Mouse (Mus musculus): ENCODE measurements at regions not wholly inside any gene's neighbourhood (a gene's known extent, or its start where the extent isn't known, plus 50 kb on each side); places are given as distances from the start of the nearest gene placed in this dataset.

GRCm38 (mm10) chr13:72108666-72109065 is 145.1 kb upstream of the Irx1 start:
- no peaks in the 10 kb centered on the region for H3K27me3 ChIP-seq (ENCODE audit: insufficient read depth, low read length)

GRCm38 (mm10) chr13:72113942-72114341 is 150.4 kb upstream of the Irx1 start:
- Histone ChIP-seq H3K36me3 (ENCODE audit: insufficient read depth, low read length) (no peaks in the 10 kb centered on the region), H3K27me3 (ENCODE audit: insufficient read depth, low read length) (no peaks in the 10 kb centered on the region), H3K4me3 (replicated peaks; ENCODE audit: low read length) (no peak overlapping the region), H3K9me3 (ENCODE audit: low read length) (no peaks in the 10 kb centered on the region), H3K4me1 (replicated peaks; ENCODE audit: low read depth, low read length) (no peaks in the 10 kb centered on the region)
- TF ChIP-seq NANOG (IDR thresholded peaks at IDR 0.05; ENCODE audit: borderline replicate concordance, low read length), result no peak
- TF ChIP-seq POU5F1 (IDR thresholded peaks at IDR 0.05; ENCODE audit: borderline replicate concordance, low read length), result no peak
- TF ChIP-seq CTCF (conservative IDR thresholded peaks at IDR 0.05; ENCODE audit: low read length), result no peak

More at GRCm38 (mm10) chr13:72108666-72109065, 145.1 kb upstream of the Irx1 start:
- H3K9me3 ChIP-seq (ENCODE audit: low read length), result no peaks in the 10 kb centered on the region
- H3K4me3 ChIP-seq (replicated peaks; ENCODE audit: low read length), result no peak overlapping the region
- H3K4me1 ChIP-seq (replicated peaks; ENCODE audit: low read depth, low read length), result 0 out of 2 replicates have a peak, but pooled peaks cover 3% of the 10 kb centered on the region
- no peak for TF ChIP-seq POU5F1 (IDR thresholded peaks at IDR 0.05; ENCODE audit: borderline replicate concordance, low read length)
- TF ChIP-seq CTCF (conservative IDR thresholded peaks at IDR 0.05; ENCODE audit: low read length), result no peak
- TF ChIP-seq NANOG (IDR thresholded peaks at IDR 0.05; ENCODE audit: borderline replicate concordance, low read length), result no peak; the same call in 1 of the 2 replicates
- no peaks in the 10 kb centered on the region for H3K36me3 ChIP-seq (ENCODE audit: insufficient read depth, low read length)

GRCm38 (mm10) chr13:72114776-72115663 is 151.5 kb upstream of the Irx1 start:
- Histone ChIP-seq H3K4me3 (replicated peaks; ENCODE audit: low read length) (no peak overlapping the region), H3K4me1 (replicated peaks; ENCODE audit: low read depth, low read length) (no peaks in the 10 kb centered on the region), H3K9me3 (ENCODE audit: low read length) (no peaks in the 10 kb centered on the region), H3K36me3 (ENCODE audit: insufficient read depth, low read length) (no peaks in the 10 kb centered on the region), H3K27me3 (ENCODE audit: insufficient read depth, low read length) (no peaks in the 10 kb centered on the region)
- TF ChIP-seq NANOG (IDR thresholded peaks at IDR 0.05; ENCODE audit: borderline replicate concordance, low read length), result no peak
- no peak for TF ChIP-seq POU5F1 (IDR thresholded peaks at IDR 0.05; ENCODE audit: borderline replicate concordance, low read length)

- H3K4me1 ChIP-seq (replicated peaks; ENCODE audit: low read depth, low read length), result peaks cover 9% of the 10 kb centered on the region; the same call in 1 of the 2 replicates
- H3K27me3 ChIP-seq (ENCODE audit: insufficient read depth, low read length), result peaks cover 21% of the 10 kb centered on the region
- H3K9me3 ChIP-seq (ENCODE audit: low read length), result no peaks in the 10 kb centered on the region
- H3K4me3 ChIP-seq (replicated peaks; ENCODE audit: low read length), result no peak overlapping the region
- H3K36me3 ChIP-seq (ENCODE audit: insufficient read depth, low read length), result no peaks in the 10 kb centered on the region
- TF ChIP-seq NANOG (IDR thresholded peaks at IDR 0.05; ENCODE audit: borderline replicate concordance, low read length) (no peak), CTCF (conservative IDR thresholded peaks at IDR 0.05; ENCODE audit: low read length) (no peak), POU5F1 (IDR thresholded peaks at IDR 0.05; ENCODE audit: borderline replicate concordance, low read length) (no peak)
Observed at GRCm38 (mm10) chr13:72120467-72120866, 156.9 kb upstream of the Irx1 start.

- peaks cover 21% of the 10 kb centered on the region for H3K27me3 ChIP-seq (ENCODE audit: insufficient read depth, low read length)
- H3K4me3 ChIP-seq (replicated peaks; ENCODE audit: low read length), result no peak overlapping the region
- no peak for TF ChIP-seq CTCF (conservative IDR thresholded peaks at IDR 0.05; ENCODE audit: low read length)
- TF ChIP-seq POU5F1 (IDR thresholded peaks at IDR 0.05; ENCODE audit: borderline replicate concordance, low read length), result no peak
- TF ChIP-seq NANOG (IDR thresholded peaks at IDR 0.05; ENCODE audit: borderline replicate concordance, low read length), result no peak
- no peaks in the 10 kb centered on the region for H3K9me3 ChIP-seq (ENCODE audit: low read length)
- no peaks in the 10 kb centered on the region for H3K36me3 ChIP-seq (ENCODE audit: insufficient read depth, low read length)
- peaks cover 9% of the 10 kb centered on the region; the same call in 1 of the 2 replicates for H3K4me1 ChIP-seq (replicated peaks; ENCODE audit: low read depth, low read length)
Observed at GRCm38 (mm10) chr13:72120911-72121553, 157.5 kb upstream of the Irx1 start.

- peaks cover 9% of the 10 kb centered on the region; the same call in 1 of the 2 replicates for H3K4me1 ChIP-seq (replicated peaks; ENCODE audit: low read depth, low read length)
- peaks cover 21% of the 10 kb centered on the region for H3K27me3 ChIP-seq (ENCODE audit: insufficient read depth, low read length)
- H3K36me3 ChIP-seq (ENCODE audit: insufficient read depth, low read length), result no peaks in the 10 kb centered on the region
- no peak for TF ChIP-seq CTCF (conservative IDR thresholded peaks at IDR 0.05; ENCODE audit: low read length)
- TF ChIP-seq POU5F1 (IDR thresholded peaks at IDR 0.05; ENCODE audit: borderline replicate concordance, low read length), result no peak
- TF ChIP-seq NANOG (IDR thresholded peaks at IDR 0.05; ENCODE audit: borderline replicate concordance, low read length), result no peak
- H3K4me3 ChIP-seq (replicated peaks; ENCODE audit: low read length), result peak overlapping the region; percentile 43
- no peaks in the 10 kb centered on the region for H3K9me3 ChIP-seq (ENCODE audit: low read length)
Observed at GRCm38 (mm10) chr13:72121554-72122229, 158.2 kb upstream of the Irx1 start.

GRCm38 (mm10) chr13:72122230-72122627 is 158.7 kb upstream of the Irx1 start:
- no peaks in the 10 kb centered on the region for H3K36me3 ChIP-seq (ENCODE audit: insufficient read depth, low read length)
- TF ChIP-seq POU5F1 (IDR thresholded peaks at IDR 0.05; ENCODE audit: borderline replicate concordance, low read length), result no peak
- TF ChIP-seq CTCF (conservative IDR thresholded peaks at IDR 0.05; ENCODE audit: low read length), result no peak
- no peak for TF ChIP-seq NANOG (IDR thresholded peaks at IDR 0.05; ENCODE audit: borderline replicate concordance, low read length)
- H3K27me3 ChIP-seq (ENCODE audit: insufficient read depth, low read length), result peaks cover 21% of the 10 kb centered on the region
- H3K4me3 ChIP-seq (replicated peaks; ENCODE audit: low read length), result peak overlapping the region; percentile 43
- peaks cover 9% of the 10 kb centered on the region; the same call in 1 of the 2 replicates for H3K4me1 ChIP-seq (replicated peaks; ENCODE audit: low read depth, low read length)
- H3K9me3 ChIP-seq (ENCODE audit: low read length), result no peaks in the 10 kb centered on the region

GRCm38 (mm10) chr13:72128306-72128705 is 164.8 kb upstream of the Irx1 start:
- H3K36me3 ChIP-seq (ENCODE audit: insufficient read depth, low read length), result no peaks in the 10 kb centered on the region
- no peak overlapping the region for H3K4me3 ChIP-seq (replicated peaks; ENCODE audit: low read length)
- no peaks in the 10 kb centered on the region for H3K4me1 ChIP-seq (replicated peaks; ENCODE audit: low read depth, low read length)
- H3K9me3 ChIP-seq (ENCODE audit: low read length), result no peaks in the 10 kb centered on the region
- H3K27me3 ChIP-seq (ENCODE audit: insufficient read depth, low read length), result no peaks in the 10 kb centered on the region
- no peak for TF ChIP-seq CTCF (conservative IDR thresholded peaks at IDR 0.05; ENCODE audit: low read length)
